8 mouse cellular contexts compared by ENCODE assay signal in genomic region chr17:44350201-44350948, GRCm38 (mm10).
DNase-seq lines count a peak whose midpoint lies in the region; ATAC-seq lines count a peak whose summit lies in the region.

No protein-coding gene starts in this region.

- peak; percentile 25; the same call in 1 of the 2 replicates for ATAC-seq in midbrain, embryonic 13.5 days
- no peak for ATAC-seq in midbrain, embryonic 15.5 days (replicated peaks)
- ATAC-seq in forebrain, embryonic 13.5 days: peak; percentile 23; the same call in 1 of the 2 replicates
- no peak for ATAC-seq in limb, embryonic 13.5 days (ENCODE audit: low FRiP score, low read depth)
- no peak for ATAC-seq in neural tube, embryonic 15.5 days (ENCODE audit: low FRiP score)
- no peak for ATAC-seq in monocyte, adult 5-6 weeks (replicated peaks; ENCODE audit: insufficient number of reproducible peaks, low FRiP score, low TSS enrichment, poor library complexity, severe bottlenecking)

- 57% methylated on average over 20 of the region's 20 CpGs for WGBS in midbrain, embryonic 13.5 days
- 66% methylated on average over 20 of the region's 20 CpGs for WGBS in midbrain, embryonic 15.5 days
- 54% methylated on average over 20 of the region's 20 CpGs for WGBS in forebrain, embryonic 13.5 days
- 41% methylated on average over 20 of the region's 20 CpGs for WGBS in limb, embryonic 13.5 days
- 62% methylated on average over 20 of the region's 20 CpGs for WGBS in neural tube, embryonic 15.5 days

- H3K36me3 ChIP-seq in midbrain, embryonic 13.5 days: no peaks in the 10 kb centered on the region
- H3K36me3 ChIP-seq in midbrain, embryonic 15.5 days (replicated peaks): no peaks in the 10 kb centered on the region
- no peaks in the 10 kb centered on the region for H3K36me3 ChIP-seq in forebrain, embryonic 13.5 days (ENCODE audit: poor library complexity, severe bottlenecking)
- no peaks in the 10 kb centered on the region for H3K36me3 ChIP-seq in limb, embryonic 13.5 days
- no peaks in the 10 kb centered on the region for H3K36me3 ChIP-seq in neural tube, embryonic 15.5 days

- DNase-seq in cerebellum, adult 9-10 months: no peak
- DNase-seq in adrenal gland, adult 8-10 months: no peak

- H3K27ac ChIP-seq in midbrain, embryonic 13.5 days: no peak overlapping the region
- no peak overlapping the region for H3K27ac ChIP-seq in midbrain, embryonic 15.5 days
- no peak overlapping the region for H3K27ac ChIP-seq in forebrain, embryonic 13.5 days
- H3K27ac ChIP-seq in limb, embryonic 13.5 days: no peak overlapping the region
- H3K27ac ChIP-seq in neural tube, embryonic 15.5 days (replicated peaks): no peak overlapping the region

- H3K27me3 ChIP-seq in midbrain, embryonic 13.5 days: no peaks in the 10 kb centered on the region
- H3K27me3 ChIP-seq in midbrain, embryonic 15.5 days (replicated peaks): no peaks in the 10 kb centered on the region; the same call in 1 of the 2 replicates
- peaks cover 13% of the 10 kb centered on the region for H3K27me3 ChIP-seq in forebrain, embryonic 13.5 days
- H3K27me3 ChIP-seq in limb, embryonic 13.5 days: 0 out of 2 replicates have a peak, but pooled peaks cover 7% of the 10 kb centered on the region
- 0 out of 2 replicates have a peak, but pooled peaks cover 4% of the 10 kb centered on the region for H3K27me3 ChIP-seq in neural tube, embryonic 15.5 days (replicated peaks)

- 0 out of 2 replicates have a peak overlapping the region, but pooled peaks have one; percentile 3 for H3K4me2 ChIP-seq in midbrain, embryonic 13.5 days (replicated peaks)
- H3K4me2 ChIP-seq in midbrain, embryonic 15.5 days: no peak overlapping the region
- H3K4me2 ChIP-seq in forebrain, embryonic 13.5 days: peak overlapping the region; percentile 17; the same call in 1 of the 2 replicates
- peak overlapping the region; percentile 51 for H3K4me2 ChIP-seq in limb, embryonic 13.5 days (replicated peaks)
- peak overlapping the region; percentile 27 for H3K4me2 ChIP-seq in neural tube, embryonic 15.5 days

- no peak overlapping the region for H3K4me3 ChIP-seq in midbrain, embryonic 13.5 days (replicated peaks)
- no peak overlapping the region for H3K4me3 ChIP-seq in midbrain, embryonic 15.5 days
- no peak overlapping the region for H3K4me3 ChIP-seq in forebrain, embryonic 13.5 days
- peak overlapping the region; percentile 21 for H3K4me3 ChIP-seq in limb, embryonic 13.5 days
- H3K4me3 ChIP-seq in neural tube, embryonic 15.5 days (replicated peaks): no peak overlapping the region

- H3K4me1 ChIP-seq in midbrain, embryonic 13.5 days (replicated peaks): peaks cover 7% of the 10 kb centered on the region; the same call in 1 of the 2 replicates
- 0 out of 2 replicates have a peak, but pooled peaks cover 6% of the 10 kb centered on the region for H3K4me1 ChIP-seq in midbrain, embryonic 15.5 days
- peaks cover 10% of the 10 kb centered on the region for H3K4me1 ChIP-seq in forebrain, embryonic 13.5 days
- H3K4me1 ChIP-seq in limb, embryonic 13.5 days: peaks cover 12% of the 10 kb centered on the region
- peaks cover 5% of the 10 kb centered on the region for H3K4me1 ChIP-seq in neural tube, embryonic 15.5 days

- H3K9ac ChIP-seq in midbrain, embryonic 13.5 days (replicated peaks): no peak overlapping the region
- H3K9ac ChIP-seq in midbrain, embryonic 15.5 days: no peak overlapping the region
- H3K9ac ChIP-seq in forebrain, embryonic 13.5 days: no peak overlapping the region
- peak overlapping the region; percentile 31; the same call in 1 of the 2 replicates for H3K9ac ChIP-seq in limb, embryonic 13.5 days
- H3K9ac ChIP-seq in neural tube, embryonic 15.5 days (replicated peaks): no peak overlapping the region

- H3K9me3 ChIP-seq in midbrain, embryonic 13.5 days: no peaks in the 10 kb centered on the region
- no peaks in the 10 kb centered on the region for H3K9me3 ChIP-seq in midbrain, embryonic 15.5 days
- no peaks in the 10 kb centered on the region for H3K9me3 ChIP-seq in forebrain, embryonic 13.5 days (replicated peaks)
- no peaks in the 10 kb centered on the region for H3K9me3 ChIP-seq in limb, embryonic 13.5 days
- no peaks in the 10 kb centered on the region for H3K9me3 ChIP-seq in neural tube, embryonic 15.5 days (replicated peaks)

Comparison
In these comparisons a context has a peak if more than half of its experiments do, and no peak if none do; other contexts are left out.
1. ATAC-seq: peak in midbrain, embryonic 13.5 days (single experiment) and forebrain, embryonic 13.5 days (single experiment); none in midbrain, embryonic 15.5 days (single experiment), limb, embryonic 13.5 days (single experiment), neural tube, embryonic 15.5 days (single experiment) and monocyte, adult 5-6 weeks (single experiment).